Mouse (Mus musculus): ENCODE results near the gene Arhgef17.
"Not testable (repeated sequence)": the region's sequence is repeated elsewhere in the genome, so short reads cannot be mapped to it uniquely, and the experiment has no call there.

Arhgef17 gene

DNA sequence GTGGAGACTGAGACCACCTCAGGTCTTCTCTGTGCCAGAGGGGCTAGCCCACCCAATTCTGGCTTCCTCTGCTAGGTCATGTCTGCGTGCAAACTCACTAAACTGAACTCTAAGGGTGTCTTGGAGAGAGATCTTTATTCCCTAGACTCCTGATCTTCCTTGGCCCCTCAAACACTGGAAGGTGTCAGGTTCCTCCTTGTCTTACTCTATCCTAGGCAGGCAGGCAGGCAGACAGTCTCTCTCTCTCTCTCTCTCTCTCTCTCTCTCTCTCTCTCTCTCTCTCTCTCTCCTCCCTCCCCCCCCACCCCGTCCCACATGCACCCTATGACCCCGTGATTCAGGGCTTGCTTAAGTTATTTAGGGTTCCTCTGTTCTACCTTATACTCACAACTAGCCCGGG is 69.6 kb downstream of the Arhgef17 start:
- in situ Hi-C loops (cut with MboI; ENCODE audit: low pct_unique_long_range_greater_than_20kb in 1 of 2, low sequenced_read_pairs in 2 of 2, unreplicated experiment in 1 of 2) = no loop called here

DNA sequence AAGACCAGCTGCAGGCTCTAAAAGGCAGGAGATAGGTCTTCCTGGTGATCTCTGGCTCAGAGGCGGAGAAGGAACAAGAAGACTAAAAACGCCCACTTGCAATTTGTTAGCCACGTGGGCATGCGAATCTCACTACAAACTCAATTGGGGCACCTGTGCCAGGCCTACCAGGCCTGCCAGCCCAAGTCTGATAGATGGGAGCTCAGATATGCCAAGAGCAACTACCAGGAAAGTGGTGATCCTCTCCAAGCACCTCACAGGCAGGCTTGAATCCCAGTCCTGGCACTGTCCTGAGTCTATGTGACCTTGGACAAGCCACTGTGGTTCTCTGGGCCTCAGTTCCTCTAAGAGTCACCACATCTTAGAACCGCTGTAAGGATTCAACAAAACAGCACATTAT is 70.7 kb downstream of the Arhgef17 start:
- in situ Hi-C loops (cut with MboI; ENCODE audit: low pct_unique_long_range_greater_than_20kb in 1 of 2, low sequenced_read_pairs in 2 of 2, unreplicated experiment in 1 of 2) = no loop called here

DNA sequence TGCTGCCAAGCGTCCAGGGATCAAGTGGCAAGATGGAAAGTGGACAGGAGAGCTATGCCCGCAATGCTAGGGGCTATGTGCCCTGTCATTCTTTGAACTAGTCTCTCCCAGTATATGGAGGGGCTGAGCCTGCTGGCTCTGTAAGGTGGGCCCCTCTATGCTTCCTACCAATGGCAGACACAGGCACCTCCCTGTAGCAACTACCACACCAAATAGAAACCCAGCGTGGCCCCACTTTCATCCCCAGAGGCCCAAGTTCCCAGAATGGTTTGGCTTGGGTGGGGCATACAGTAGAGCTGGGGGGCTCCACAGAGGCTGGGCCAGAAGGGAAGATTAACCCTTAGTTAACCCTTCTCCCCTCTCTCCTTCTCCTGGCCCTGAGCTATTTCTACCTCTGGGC is 71.5 kb downstream of the Arhgef17 start:
- in situ Hi-C loops (cut with MboI; ENCODE audit: low pct_unique_long_range_greater_than_20kb in 1 of 2, low sequenced_read_pairs in 2 of 2, unreplicated experiment in 1 of 2) = no loop called here

DNA sequence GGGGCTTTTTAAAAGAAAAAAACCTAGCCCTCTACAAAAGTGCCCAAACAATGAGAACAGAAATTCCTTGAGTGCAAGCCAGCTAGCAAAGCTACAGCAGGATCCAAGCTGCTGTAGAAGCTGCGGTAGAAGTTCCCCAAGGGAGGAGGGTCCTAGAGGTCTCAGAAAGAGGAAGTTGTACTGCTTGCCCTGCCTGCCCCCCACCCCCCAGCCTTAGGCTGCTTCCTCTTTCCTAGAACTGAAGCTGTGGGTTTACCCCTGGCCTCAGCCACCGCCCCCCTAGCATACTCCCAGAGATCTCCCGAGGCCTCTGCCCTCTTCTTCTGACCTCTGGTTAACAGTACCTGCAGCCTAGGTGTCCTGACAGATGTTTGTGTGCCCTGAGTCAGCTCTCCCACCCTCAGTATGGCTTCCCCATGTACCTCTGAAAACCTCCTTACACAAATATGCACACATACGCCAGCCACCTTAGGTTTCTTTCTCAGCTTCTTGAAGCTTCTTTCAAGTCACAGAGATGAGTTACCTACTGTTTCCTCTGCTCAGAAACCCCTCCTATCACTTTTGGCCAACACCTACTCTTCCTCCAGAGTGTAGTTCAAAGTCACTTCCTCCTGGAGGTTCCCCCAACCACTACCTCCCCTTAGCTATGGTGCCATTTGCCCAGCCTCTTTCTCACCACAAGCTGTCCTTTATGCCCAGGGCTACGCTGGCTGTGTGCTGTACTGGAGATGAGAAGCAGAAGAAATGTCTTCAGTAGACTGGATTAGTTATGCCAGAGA is 75.9 kb downstream of the Arhgef17 start:
- in situ Hi-C loops (cut with MboI; ENCODE audit: low pct_unique_long_range_greater_than_20kb in 1 of 2, low sequenced_read_pairs in 2 of 2, unreplicated experiment in 1 of 2) = no loop called here

DNA sequence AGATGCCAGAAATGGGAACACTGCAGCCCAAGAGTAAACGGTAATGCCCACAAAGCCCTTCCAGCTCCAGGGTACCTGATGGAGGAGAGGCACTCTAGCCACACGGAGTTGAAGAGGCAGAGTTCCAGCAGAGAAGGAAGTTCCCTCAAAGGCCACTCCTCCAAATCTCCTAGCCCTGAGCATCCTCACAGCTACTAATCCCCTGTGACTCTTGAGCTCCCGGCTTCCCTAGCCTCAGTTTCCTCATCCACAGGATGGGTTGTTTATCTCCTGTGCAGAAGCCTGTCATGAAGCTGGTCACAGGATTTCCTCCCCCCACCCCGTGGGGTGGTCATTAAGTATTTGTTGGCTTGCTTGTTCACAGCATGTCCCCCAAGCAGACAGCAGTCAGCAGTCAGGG is 76.6 kb downstream of the Arhgef17 start:
- in situ Hi-C loops (cut with MboI; ENCODE audit: low pct_unique_long_range_greater_than_20kb in 1 of 2, low sequenced_read_pairs in 2 of 2, unreplicated experiment in 1 of 2) = no loop called here

DNA sequence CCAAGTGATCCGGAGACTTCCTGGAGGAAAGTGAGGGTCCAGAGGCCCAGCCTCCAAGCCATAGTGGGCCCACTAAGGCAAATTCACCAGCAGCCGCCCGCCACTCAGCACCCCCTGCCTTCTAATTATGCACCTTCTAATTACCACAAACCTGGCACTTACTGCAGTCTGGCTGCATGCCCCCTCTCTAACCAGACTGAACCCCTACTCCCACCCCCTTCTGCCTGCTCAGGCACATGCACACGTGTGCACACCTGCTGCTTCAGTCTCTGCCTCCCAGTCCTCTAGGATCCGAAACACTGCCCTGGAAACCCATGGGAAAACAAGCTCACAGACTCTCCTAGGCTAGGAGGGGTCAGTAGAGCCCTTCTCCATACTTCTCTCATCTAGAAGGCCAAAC is 77.0 kb downstream of the Arhgef17 start:
- in situ Hi-C loops (cut with MboI; ENCODE audit: low pct_unique_long_range_greater_than_20kb in 1 of 2, low sequenced_read_pairs in 2 of 2, unreplicated experiment in 1 of 2) = no loop called here

DNA sequence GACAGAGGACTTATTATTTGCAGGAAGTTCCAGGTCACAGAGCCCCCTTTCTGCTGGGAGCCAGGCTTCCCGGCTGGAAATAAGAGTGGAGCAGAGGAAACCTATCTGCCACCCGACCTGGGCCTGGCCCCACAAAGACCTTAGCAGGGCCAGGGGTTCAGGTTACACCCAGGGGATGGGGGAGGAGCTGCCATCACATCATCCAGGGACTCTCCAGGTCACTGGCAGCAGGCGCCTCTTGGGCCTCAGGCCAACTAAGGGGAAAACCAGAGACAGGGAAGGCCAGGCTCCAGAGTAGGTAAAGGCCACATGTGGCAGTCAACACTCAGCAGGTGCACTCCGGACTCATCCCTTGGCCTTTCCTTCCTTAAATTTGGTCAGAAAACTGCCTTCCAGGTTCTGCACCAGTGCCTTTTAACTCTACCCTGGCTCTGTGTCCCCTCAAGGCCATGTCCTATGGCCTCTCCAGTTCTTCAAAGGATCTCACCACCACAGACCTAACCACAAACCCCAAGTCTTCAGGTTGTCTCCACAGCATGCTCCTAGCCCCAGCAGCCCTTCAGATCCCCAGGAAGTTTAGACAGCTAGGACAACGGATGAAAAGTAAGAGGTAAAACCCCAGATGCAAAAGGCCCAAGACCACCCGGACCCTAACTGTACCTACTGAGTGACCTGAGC is 77.6 kb downstream of the Arhgef17 start:
- in situ Hi-C loops (cut with MboI; ENCODE audit: low pct_unique_long_range_greater_than_20kb in 1 of 2, low sequenced_read_pairs in 2 of 2, unreplicated experiment in 1 of 2) = no loop called here

DNA sequence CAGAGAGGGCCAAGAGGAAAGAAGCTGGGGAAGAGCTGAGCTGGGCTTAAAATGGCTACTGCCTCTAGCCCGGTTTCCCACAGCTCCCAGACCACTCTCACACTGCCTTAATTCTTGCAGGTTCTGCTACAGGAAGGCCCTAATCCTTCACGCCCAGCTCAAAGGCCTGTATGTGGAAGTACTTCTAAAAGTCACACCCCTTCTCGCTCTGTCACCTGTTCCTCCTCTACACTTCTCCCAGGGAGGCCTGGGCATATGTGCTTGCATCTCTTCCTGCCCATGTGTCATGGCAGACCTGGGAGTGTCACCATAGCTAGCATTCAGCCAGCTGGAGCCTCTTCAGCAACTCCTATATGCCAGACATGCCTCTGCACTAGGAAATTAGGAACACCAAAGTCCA is 78.5 kb downstream of the Arhgef17 start:
- in situ Hi-C loops (cut with MboI; ENCODE audit: low pct_unique_long_range_greater_than_20kb in 1 of 2, low sequenced_read_pairs in 2 of 2, unreplicated experiment in 1 of 2) = no loop called here

DNA sequence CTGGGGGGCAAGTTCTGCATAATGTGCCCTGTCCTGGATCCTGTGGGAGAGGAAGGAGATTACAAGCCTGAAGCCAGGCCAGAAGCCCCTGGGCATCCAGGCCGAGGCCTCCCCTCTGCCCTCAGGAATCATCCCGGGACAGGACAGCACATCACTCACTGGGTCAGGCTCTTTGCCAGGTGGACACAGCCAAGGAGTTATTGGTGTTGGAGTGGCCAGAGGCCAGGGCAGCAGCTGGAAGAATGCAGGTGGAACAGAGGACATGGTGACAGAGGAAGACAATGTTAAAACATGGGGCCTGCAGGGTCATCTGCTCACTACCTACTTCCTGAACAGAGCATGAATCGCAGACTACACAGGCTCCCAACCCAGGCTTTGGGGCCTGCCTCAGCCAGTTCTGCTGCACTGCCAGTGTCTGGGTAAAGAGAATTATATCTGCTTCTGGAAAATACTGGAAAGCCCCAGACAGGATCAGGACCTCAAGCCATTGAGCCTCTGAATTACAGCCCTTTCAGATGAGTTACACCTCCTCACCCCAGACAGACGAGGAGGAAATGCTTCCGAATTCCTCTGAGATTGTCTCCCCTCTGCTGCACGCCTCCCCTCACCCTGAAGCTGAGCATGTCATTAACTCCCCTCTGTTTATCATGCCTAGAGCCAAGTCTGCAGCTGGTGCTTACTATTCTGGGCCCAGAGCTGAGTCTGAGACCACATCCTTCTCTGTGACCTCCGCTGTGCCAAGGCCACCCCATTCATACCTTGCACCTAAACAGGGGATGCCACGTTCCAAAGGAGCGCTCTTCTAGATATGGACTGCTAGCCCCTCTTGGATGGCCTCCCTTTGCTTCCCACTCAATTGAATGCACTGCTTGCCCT is 80.2 kb downstream of the Arhgef17 start:
- in situ Hi-C loops (cut with MboI; ENCODE audit: low pct_unique_long_range_greater_than_20kb in 1 of 2, low sequenced_read_pairs in 2 of 2, unreplicated experiment in 1 of 2) = no loop called here

DNA sequence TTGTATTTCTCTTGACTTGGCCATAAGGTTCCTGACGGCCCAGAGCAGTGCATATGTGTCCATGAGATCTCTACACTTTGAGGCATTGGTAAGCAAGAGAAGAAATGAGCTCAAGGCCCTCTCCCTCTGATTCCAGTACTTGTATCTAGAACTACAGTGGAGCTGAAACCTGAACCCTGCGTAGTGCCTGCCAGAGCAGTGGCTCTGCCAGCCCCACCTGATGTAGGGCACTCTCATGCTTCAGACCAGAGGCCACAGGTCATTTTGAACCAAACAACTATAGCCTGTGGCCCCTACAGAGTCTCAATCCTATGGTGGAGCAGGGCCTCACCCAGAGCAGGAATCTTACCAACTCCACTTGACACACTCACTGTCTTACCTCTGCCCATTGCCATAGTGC is 82.4 kb downstream of the Arhgef17 start:
- in situ Hi-C loops (cut with MboI; ENCODE audit: low pct_unique_long_range_greater_than_20kb in 1 of 2, low sequenced_read_pairs in 2 of 2, unreplicated experiment in 1 of 2) = no loop called here

DNA sequence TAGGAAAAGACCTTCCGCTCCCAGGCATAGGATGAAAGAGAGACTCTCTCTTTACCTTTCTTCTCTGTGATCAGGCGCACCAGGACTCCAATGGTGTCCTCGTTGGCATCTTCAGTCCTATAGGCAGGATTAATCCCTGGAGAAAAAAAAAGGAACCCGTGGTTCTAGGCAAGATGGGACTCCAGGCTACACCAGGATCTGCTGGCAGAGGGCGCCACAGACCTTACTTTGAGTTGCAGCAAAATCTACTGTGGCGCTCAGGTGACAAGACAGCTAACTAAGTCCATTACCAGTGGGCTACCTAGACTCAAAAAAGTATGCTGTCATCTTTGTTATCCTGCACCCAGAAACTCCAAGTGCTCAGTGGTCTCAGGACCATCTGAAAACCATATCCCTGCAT is 83.2 kb downstream of the Arhgef17 start:
- in situ Hi-C loops (cut with MboI; ENCODE audit: low pct_unique_long_range_greater_than_20kb in 1 of 2, low sequenced_read_pairs in 2 of 2, unreplicated experiment in 1 of 2) = no loop called here

DNA sequence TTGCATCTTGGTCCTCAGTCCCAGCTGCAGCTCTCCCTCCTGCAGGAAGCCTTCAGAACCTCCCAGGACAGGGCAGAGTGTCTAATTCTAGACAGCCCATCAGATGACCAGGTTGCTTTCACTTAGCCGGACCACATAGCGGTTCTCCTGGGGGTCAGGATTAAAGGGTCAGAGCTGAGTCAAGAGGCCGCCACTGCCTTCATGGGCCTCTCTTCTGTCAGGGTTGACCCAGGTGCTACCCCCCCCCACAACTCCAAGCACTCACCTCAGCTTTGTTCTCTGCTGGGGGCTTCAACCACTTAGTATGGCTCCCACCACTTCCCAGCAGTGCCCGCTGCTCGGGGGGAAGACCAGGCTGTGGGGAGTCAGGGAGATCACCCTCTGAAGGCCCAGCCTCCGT is 84.8 kb downstream of the Arhgef17 start:
- in situ Hi-C loops (cut with MboI; ENCODE audit: low pct_unique_long_range_greater_than_20kb in 1 of 2, low sequenced_read_pairs in 2 of 2, unreplicated experiment in 1 of 2) = no loop called here

DNA sequence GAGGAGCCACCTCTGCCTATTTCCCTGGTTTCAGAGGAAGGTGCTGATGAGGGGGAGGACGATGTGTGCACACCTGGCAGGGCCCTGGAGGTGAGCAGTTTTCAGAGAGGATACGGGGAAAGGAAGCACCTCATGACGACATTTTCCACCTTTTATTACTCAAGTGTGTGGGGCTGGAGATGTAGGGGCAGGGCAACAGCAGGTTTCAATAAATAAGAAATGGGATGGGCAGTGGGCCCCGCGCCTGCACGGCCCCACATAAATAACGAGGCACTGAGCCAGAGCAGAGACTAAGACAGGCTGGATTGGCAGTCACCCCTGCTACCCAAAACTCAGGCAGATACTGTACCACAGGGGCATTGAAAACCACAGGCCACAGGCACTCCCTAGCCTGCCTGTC is 85.9 kb downstream of the Arhgef17 start:
- in situ Hi-C loops (cut with MboI; ENCODE audit: low pct_unique_long_range_greater_than_20kb in 1 of 2, low sequenced_read_pairs in 2 of 2, unreplicated experiment in 1 of 2) = not testable (repeated sequence)

DNA sequence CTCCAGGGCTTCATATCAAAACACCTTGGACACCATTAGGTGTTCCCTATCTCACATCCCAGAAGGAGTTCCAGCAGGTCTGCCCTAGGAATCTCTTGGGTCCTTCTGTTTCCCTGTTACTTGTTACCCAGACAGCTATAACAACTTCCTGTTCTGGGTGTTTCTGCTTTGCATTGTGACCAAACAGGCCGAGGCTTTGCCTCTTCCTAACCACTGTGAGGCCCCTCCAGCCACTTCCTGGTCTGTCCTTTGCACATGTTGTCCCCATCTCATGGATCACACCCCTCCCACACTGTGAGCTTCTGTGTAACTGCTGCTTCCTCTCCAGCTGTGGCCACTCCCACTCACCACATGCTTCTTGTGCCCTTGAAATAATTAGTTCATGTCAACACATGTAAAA is 86.5 kb downstream of the Arhgef17 start:
- in situ Hi-C loops (cut with MboI; ENCODE audit: low pct_unique_long_range_greater_than_20kb in 1 of 2, low sequenced_read_pairs in 2 of 2, unreplicated experiment in 1 of 2) = no loop called here

DNA sequence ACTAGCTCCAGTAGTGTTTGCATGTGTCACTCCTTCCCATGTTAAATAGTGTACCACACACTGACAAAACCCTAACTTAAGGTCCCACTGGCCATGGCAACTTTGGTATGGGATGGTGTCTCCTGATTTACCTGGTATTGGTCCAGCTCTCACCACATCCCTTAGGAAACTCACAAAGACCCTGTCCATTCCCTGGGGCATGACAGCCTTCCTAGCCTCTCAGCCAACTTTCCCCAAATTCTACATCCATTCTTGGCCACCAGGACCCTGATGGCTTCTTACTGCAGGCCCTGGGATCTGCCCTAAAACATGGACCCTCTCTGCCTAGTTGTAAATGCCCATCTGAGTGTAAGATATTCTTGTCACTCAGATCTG is 86.9 kb downstream of the Arhgef17 start:
- in situ Hi-C loops (cut with MboI; ENCODE audit: low pct_unique_long_range_greater_than_20kb in 1 of 2, low sequenced_read_pairs in 2 of 2, unreplicated experiment in 1 of 2) = no loop called here

DNA sequence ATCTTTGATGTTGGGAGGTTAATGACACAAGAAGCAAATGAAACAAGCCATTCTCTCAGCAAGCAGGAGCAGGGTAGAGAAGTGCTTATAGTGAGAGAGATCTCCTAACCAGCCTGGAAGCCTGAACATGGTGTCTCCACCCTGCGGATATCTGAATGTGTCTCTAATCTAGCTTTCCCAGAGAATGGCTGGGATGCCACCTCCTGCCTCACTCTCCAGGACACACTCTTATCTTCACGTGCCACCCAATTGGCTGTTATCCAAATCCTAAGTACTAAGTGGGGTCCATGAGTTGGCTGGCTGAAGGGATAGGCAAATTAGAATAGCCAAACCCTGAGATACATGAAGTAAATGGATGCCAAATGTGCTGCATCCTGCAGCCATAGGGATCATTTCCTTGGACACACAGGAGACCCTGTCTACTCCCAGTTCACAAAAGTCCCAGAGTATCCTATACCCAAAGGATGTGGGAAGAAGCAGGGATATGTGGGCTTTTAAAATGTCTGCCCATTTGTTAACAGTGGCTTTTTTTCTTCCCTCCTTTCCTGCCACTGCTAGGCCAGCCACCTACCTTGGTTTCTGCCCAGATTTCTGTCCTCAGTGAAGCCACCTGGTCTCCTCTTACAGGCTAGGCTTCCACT is 87.4 kb downstream of the Arhgef17 start:
- in situ Hi-C loops (cut with MboI; ENCODE audit: low pct_unique_long_range_greater_than_20kb in 1 of 2, low sequenced_read_pairs in 2 of 2, unreplicated experiment in 1 of 2) = no loop called here

DNA sequence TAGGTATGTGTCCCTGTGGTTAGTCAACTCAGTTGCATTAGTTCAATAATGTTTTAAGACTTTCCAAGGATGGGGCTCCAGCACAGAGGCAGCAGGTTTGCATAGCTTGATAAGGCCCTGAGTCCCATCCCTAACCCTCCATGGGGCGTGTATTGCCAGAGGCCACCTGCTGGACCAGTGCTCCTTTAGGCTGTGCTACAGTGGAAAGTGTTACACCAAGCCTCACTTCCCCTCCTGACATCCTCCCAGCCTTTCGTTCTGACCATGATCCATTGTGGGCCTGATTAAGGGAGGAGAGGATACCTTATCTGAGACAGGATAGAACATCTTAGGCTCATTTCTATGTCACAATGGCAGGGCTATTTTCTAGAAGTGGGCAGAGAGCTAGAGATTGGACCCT is 88.0 kb downstream of the Arhgef17 start:
- in situ Hi-C loops (cut with MboI; ENCODE audit: low pct_unique_long_range_greater_than_20kb in 1 of 2, low sequenced_read_pairs in 2 of 2, unreplicated experiment in 1 of 2) = no loop called here

DNA sequence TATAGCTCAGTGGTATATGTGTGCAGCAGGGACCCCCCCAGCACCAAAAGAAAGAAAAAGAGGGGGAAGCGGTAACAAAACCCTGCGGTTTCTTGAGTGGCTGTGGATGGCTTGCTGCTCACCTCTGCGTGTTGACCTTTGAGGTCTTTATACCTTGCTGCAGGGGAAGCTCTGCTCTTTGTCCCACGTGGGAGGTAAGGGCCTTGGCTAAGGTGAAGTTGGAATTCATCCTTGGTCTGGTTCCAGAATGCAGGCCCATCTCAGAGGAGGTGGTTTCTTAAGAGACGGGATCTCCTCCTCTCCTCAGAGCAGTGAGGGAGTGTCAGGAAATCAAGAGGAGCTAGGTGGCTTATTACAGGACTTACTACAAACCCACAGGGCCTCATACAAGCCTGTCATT is 89.7 kb downstream of the Arhgef17 start:
- in situ Hi-C loops (cut with MboI; ENCODE audit: low pct_unique_long_range_greater_than_20kb in 1 of 2, low sequenced_read_pairs in 2 of 2, unreplicated experiment in 1 of 2) = no loop called here

DNA sequence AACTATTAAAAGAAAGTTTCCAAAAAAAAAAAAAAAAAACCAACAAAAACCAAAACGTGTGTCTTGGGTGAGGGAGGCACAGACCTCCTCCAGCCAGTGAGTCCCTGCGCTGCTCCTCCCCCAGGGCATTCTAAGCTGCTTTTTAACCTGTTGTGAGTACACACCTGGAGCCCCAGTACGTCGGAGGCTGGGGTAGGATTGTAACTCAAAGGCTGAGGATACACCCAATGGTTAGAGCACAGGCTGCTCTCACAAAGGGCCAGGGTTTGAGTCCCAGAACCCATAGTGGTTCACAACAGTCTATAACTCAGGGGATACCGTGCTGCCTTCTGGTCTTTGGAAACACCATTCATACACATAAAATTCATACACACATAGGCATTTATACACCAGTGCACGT is 90.3 kb downstream of the Arhgef17 start:
- in situ Hi-C loops (cut with MboI; ENCODE audit: low pct_unique_long_range_greater_than_20kb in 1 of 2, low sequenced_read_pairs in 2 of 2, unreplicated experiment in 1 of 2) = no loop called here
